Mouse (Mus musculus) adipocyte (in vitro differentiated cells): ENCODE results near the gene Pcsk5.
A peak's percentile ranks its signal among the peaks of the same experiment; 100 is the strongest.
"Not testable (repeated sequence)": the region's sequence is repeated elsewhere in the genome, so short reads cannot be mapped to it uniquely, and the experiment has no call there.

ENCODE experiments used
- DNase-seq: peaks from one replicate; pipeline ENCODE4 v3.0.0-alpha.2; 2016; ENCODE audit warnings: low spot score

Pcsk5 gene

DNA sequence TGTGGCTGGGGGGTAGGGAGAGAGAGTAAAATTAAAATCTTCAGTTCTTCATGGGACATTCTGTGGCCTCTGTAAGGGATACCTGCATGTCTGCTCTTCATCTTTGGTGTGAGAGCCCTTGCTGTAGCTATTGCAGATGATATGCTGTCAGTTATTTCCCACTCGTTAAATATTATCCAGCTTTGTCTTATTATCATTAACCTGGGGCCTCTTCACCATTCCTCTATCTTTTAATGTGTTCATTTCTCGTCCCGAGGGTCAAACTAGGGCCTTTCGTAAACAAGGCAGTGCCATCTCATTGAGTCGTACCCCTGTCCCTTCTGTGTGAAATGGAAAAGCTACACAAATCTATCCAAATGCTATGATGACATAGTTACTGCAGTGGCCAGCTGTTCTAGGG, 361.4 kb downstream of the Pcsk5 start:
- no peak for DNase-seq

DNA sequence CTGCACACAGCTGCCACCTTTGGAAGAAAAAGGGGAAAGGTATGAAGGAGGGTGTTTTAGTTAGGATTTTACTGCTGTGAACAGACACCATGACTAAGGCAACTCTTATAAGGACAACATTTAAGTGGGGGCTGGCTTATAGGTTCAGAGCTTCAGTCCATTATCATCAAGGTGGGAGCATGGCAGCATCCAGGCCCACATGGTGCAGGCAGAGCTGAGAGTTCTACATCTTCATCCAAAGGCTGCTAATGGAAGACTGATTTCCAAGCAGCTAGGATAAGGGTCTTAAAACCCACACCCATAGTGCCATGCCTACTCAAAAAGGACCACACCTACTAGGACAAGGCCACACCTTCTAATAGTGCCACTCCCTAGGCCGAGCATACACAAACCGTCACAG, 364.3 kb downstream of the Pcsk5 start:
- DNase-seq, result not testable (repeated sequence)

DNA sequence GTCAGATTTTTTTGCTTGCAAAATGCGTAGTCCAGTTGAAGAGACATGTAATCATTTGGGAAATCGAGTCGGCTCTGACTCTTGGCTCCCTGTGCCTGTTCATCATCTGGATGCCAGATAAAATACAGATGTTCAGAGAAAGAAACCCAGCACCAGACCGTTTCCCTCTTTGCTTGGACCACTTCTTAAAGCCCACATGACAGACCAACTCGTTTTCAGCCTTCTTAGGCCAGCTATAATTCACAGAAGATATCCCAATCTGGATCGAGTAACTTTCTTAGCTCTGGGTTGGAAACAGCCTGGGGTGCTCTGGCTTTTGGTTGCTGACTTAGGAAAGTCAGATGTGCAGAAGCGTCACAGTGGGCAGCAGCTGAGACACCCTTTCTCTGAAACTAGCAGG, 365.6 kb downstream of the Pcsk5 start:
- DNase-seq, result no peak

DNA sequence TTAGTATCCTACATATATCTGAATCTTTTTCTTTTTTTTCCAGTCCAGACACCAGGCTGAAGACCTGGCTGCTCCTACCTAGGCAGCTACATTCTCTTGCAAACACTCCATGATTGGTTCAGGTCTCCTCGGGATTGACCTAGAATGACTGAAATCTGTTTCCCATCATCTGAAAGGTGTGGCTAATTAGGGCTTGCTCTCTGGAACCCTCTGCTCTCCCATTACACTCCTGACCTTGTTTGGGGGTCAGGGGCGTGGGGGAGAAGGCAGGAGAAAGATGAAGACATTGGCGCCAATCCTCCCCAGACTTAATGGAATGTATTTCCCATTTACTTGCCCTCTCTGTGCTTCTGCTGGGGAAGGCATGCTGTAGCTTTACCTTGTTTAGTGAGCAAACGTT, 366.2 kb downstream of the Pcsk5 start:
- DNase-seq, result no peak

DNA sequence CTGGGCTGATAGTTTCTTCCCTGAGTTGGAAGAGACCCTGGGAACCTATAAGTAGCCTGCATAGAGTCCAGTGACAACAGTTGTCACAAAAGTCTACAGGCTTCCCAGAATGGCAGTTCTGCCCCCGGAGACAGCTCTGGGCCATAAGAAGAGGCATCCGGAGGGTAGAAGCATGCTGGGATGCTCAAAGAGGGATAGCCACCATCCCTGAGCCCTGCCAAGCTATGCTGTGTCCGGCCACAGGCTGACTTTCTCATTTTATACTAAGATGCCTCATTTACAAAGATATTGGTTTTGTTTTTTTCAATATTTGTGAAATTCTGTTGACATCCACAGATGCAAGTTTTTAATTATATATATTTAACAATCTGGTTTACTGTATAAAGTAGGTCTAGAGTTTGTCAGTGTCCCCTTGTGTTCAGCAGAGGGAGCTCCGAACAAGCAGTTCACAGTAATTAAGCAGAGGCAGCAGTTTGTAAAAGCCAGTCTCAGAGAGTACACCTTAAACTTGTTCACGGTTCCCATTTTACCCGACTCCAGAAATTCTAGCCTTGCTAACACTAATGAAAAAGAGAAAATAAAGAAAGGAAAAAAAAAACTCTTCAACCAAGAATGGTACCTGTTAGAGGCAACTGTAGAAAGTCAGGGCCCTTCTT, 369.7 kb downstream of the Pcsk5 start:
- DNase-seq, result peak; percentile 37

DNA sequence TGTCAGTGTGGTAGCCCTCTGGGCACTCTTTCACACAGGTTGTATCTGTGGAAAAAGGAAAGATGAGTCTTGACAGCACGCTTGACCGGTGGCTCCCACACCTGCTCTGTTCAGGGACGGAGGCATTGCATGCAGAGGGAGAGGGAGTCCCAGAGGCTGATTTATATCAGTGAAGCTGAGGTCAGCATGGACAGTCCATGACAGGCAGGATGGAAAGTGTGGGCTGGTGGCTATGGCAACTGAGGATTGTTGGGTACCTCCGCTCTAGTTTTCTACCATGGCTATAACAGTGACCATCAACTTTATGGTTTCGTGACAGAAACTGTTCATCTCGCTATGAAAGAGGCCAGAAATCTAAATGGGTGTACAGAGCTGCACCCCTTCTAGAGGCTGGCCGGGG, 385.4 kb downstream of the Pcsk5 start:
- no peak for DNase-seq

DNA sequence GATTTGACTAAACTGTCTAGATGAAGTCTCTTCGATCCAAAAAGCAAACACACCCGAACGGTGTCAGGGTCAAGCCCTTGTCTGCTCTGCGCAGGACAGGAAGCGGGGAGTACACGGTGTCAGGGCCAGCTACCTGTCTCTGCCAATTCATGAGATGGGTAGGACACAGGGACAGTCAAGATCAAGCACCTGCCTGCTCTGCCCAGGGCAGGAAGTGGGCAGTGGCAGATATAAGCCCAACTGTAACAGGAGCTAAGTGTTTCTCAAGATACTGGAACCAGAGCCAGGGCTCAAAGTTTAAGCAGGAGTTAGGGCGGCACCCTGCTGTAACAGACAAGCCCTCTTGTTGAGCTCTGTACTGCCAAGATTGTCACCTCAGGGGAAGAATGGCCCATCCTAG, 393.9 kb downstream of the Pcsk5 start:
- no peak for DNase-seq

DNA sequence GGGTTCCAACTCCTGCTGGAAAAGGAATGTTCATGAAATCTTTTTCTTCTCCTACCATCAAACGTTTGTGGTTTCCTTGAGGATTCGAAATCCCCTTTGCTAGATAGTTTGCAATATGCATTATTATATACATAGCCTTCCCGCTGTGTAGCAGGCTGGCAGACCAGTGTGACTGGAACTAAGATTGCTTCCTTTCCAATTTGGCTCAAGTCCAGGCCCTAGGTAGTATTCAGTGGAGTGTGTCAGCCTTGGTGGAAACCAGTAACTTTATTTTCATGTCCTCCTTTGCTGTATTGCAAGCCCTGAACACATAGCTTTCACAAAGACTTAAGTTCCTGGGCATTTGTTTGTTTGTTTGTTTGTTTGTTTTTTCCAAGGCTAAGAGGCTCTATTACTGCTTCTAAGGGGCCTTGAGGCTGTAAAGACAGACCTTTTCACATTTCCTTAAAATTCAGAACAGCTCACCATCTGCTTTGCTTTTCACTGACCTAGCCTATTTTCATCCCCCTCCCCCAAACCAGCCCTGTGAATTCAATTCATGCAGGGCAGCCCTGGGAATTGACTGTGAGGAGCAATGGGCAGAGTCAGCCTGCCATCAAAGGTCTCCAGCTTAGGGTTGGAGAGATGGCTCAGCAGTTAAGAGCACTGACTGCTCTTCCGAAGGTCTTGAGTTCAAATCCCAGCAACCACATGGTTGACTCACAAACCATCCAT, 397.8 kb downstream of the Pcsk5 start:
- no peak for DNase-seq

DNA sequence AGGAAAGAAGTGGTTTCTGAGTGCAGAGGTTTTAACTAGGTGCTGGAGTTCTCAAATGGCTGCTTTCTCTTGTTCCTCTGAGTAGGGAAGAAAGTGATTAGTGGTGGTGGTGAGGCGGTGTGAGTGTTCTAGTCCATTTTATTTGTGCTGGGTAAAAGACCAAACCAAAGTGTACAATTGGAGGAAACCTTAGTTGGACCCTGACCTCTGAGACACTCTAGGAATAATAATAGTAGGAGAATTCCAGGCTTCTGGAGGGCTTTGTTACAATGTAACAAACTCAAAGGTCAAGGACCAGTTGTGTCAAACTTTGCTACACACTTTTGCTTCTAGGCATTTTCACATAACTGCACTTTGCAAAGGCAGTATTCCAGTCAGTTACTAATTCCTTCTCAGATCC, 400.8 kb downstream of the Pcsk5 start:
- no peak for DNase-seq

DNA sequence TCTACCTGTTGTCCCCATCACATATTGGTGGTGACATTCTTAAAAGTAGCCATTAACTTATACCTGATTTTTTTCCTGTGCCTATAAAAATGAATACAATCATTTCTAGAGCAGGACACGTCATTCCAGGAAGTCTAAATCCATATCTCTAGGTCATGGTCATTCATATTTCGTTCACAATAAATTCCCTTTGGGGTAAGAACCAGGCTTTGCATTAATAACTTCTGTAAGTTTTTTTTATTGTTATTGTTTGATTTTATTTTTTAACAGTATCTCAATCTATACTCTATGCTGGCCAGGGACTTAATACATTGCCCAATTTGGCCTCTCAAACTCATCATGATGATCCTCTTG, 408.9 kb downstream of the Pcsk5 start:
- DNase-seq, result no peak

DNA sequence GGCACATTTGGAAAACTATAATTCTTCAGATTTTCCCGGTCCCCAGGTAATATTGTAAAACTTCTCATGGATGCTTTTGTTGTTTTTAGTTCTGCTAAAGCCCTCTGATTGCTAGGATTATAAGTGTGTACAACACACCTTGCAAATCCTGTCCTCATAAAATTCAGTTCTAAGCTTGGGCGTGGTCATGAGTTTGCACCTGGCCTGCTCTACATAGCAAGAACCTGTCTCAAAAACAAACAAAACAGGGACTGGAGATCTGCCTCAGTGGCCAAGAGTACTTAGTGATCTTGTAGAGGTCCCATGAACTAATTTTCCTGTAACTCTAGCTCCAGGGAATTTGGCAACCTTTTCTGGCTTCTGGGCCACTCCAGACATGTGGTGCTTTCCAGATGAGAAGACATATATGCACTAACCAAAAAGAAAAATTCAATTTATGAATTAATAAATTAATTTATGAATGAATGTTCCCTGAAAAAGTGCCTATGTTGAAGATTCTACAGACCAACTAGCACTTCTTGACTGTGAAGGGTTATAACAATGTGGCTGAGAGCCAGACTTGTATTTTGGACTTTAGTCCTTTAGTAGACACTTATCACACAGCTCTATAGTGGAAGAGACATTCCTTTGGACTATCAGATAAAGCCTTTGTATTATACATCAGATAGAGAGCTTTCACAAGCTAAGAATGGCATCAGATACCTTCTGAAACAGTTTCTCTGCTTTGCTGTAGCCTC, 409.4 kb downstream of the Pcsk5 start:
- DNase-seq, result no peak

DNA sequence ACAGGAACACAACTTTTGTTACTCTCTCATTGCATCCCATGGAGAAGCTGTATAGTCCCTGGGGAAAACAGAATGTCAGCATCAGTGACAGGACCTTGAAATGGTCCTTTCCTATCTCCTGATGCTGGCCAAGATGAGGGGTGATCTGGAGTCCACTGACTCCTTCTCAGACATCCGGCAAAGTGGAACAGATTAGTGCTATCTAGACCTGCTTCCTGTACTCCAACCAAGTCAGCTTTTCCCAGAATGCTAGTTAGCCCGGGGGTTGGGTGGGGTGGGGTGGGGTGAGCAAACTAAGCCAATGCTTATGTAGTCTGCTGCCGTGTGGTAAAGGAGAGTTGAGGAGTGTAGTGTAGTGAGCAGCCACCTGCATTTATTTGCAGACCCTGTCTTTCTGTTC, 414.1 kb downstream of the Pcsk5 start:
- no peak for DNase-seq

DNA sequence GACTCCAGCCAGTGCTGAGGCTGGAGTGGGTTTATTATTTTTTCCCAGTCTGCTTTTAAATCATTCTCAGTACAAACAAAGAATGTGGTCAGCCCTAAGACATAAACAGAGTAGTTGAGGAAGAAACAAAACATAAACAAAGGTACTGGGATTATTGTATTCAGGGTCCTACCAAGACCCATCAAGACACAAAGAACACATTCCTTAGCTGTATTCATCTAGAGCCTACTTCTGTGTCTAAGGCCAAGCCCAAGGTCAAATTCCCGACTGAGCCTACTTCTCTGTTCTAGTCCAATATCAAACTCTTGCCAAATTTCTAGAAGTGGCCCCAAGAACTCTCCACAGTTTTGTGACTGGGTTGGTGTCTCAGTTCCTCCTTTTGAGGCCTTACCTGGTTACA, 419.6 kb downstream of the Pcsk5 start:
- DNase-seq, result no peak

DNA sequence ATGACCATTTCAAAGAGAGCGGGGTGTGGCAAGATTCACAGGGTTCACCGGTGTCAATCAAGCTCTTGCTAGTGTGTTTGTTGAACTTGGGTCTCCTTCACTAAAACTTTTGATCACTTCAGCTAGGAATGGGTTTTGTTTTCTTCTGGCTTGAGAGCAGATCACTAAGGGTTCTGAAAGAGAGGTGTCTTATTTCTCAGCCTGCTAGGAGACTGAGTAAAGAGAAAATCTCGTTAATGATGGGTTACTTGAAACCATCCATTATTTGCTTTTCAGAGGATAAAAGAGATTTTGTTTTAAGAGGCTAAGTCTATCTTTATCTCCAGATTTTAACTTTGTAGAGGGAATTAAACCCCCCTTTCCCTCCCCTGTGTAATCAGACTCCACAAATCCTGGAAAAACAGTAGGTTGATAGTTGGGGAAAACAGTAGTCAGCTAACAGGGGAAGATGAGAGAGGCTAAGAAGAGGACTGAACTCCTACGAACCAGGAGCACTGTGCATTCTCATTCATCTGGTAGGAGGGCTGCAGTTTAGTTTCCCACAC, 424.4 kb downstream of the Pcsk5 start:
- DNase-seq, result no peak

DNA sequence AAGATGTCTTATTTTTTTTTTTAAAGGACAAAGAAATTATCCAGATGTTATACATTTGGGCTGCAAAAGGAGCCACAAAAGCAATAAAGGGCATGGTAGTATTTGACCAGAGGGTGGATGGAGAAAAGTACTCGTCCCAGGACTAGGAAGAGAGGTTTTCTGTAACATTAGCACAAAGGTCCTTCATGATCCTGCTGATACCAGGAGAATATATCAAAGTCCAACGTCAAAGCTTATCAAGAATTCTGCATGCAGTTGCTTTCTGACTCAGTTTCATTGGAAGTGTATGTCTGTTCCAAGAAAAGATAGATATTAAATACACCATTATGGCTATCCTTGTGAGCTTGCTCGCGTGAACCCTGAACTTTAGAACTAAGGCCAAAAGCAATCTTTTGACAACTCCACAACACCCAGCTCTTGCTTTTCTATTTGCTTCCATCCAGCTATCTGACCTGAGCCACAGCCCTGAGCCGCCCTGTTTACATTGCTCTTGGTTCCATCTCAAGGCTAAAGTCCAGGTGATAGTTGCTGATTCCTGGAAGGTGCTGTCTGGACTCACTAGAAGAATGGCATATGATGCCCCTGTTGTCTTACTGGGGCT, 426.9 kb downstream of the Pcsk5 start:
- no peak for DNase-seq

DNA sequence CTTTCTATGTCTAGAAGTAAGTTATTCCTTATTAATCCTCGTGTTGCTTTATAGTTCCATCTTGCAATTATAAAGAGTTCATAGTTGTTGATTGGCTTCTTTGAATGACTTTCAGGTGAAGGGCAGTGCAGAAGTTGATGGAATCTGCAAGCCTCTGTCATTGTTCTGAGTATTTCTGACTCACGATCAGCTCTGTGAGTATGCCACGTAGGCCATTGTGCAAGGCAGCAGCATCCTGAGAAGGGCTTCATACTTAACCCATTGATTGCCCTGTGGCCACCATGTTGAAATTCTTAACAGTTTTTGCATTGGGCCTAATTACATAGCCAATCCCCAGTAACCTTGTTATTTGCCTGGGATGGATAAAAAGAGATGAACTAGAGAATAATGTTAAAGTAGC, 428.1 kb downstream of the Pcsk5 start:
- DNase-seq, result no peak

DNA sequence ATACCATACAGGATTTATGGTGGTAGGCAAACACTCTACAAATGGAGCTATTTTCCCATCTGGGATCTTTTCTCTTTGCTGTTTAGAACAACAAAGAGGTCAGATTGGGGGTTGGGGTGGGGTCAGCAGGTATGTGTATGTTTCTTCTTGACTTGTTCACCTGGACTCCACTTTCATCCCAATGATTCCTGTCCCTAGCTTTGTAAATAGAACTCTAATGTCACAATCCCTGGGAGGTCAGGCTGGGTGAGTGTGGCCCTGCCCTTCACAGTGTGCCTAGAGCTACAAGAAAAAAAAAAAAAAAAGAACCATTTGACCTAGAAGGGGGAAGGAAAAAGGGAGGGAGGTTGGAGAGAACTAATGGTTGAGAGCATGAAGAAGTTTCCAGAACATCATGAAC, 428.8 kb downstream of the Pcsk5 start:
- no peak for DNase-seq

DNA sequence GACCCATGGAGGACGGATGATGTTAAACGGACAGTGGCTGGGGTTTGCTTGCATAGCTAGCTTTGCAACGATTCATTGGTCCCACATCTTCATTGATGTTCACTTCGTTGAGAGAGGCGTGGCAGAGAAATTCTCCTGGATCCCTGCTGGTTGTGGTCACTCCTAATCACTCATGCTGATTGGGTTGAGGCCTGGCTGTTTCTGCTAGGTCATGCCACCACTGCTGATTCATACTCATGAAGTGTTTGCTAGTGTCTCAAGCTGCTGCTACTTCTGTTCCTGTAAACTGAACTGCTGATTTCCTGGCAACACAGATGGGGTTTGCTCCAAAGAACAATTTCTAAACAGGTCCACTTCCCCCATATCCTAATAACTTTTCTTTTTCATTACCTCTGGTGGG, 430.6 kb downstream of the Pcsk5 start:
- DNase-seq, result no peak

DNA sequence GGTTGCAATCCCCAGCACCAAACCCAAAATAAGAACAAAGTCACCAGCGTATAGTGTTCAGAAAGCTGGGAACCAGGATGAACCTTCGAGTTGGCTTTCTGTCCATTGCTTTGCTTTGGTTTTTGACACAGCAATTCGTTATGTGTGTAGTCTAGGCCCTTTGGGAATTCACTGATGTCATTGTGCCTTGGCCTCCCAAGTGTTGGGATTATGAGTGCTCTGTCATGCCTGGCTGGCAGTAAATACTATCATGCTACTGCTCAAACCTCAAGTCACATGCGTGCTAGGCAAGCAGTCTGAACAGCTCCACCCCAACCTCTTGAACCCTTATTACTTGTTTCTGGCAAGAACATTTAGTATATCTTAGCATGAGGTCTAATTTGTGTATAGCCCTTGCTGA, 434.3 kb downstream of the Pcsk5 start:
- DNase-seq, result no peak

DNA sequence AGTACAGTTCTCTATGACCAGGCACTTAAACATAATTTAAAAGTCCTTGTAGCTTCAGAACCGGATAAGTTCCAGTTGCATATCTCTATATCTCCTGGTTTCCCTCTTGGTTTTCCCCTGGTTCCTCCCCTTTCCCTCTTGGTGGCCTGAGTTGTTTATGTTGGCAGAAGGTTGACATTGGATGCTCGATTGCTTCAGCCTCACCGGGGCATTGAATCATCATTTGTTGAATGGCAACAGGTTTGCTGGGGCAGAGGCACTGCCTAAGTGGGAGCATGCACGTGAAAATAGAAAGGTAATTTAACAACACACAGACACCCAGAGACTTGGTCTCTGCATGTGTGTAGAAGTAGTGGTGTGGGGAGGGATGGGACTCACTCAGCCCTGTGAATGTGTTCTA, 436.9 kb downstream of the Pcsk5 start:
- DNase-seq, result peak; percentile 63

DNA sequence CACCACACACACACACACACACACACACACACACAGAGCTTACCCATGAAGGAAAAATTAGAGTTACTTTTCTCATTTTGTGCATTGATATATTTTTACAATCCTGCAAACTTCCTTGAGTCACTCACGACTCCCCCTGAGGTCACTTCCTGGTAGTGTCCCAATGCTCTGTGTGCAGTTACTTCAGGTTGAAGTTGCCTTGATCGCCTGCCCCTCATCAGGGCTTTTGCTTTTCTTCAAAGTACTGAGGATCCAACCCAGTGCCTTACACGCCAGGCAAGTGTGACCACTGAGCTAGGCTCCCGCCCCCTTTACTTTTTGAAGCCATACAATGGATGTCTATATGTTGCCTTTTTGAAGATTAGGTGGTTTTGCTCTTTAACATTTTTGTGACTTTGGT, 437.5 kb downstream of the Pcsk5 start:
- DNase-seq, result no peak

DNA sequence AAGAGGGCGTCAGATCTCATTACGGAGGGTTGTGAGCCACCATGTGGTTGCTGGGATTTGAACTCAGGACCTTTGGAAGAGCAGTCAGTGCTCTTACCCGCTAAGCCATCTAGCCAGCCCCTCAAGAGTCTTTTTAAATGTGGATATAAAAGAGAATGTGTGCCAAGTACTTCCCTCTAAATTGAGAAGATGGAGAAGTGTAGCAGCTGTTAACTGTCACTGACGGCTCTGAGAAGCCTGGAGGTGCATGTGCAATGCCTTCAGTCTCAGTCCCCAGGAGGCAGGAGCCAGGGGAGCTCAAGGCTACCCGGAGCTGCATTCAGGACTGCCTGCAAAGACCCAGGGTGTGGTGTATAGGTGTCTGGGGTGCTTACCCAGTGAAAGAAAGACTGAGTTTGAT, 439.5 kb downstream of the Pcsk5 start:
- DNase-seq, result no peak

DNA sequence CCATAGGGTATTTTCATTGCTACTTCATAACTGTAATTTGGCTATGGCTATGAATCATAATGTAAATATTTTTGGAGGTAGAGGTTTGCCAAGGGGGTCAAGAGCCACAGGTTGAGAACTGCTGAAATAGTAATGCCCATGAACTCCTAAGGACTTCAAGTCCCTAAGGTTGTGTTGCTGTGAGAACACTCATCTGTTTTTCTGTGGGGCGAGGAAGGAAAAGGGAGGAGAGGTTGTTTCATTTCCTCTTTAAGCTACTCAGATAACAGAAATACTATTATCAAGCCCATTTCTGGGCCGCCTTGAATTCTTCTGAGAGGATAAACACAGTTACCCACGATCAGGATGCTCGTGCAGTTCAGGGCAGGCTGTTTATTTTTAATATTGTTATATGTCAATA, 440.6 kb downstream of the Pcsk5 start:
- no peak for DNase-seq
